Mouse (Mus musculus) ZHBTc4 (cell line): Measurements from ENCODE around the gene Slc16a6.

Experiments
- DNase-seq: peaks from one replicate; pipeline ENCODE4 v3.0.0-alpha.2; 2011; ENCODE audit warnings: low read depth, low spot score

The Slc16a6 gene

GRCm38 (mm10) chr11:109445438-109446035 is 27.9 kb downstream of the Slc16a6 start:
- DNase-seq = peak; percentile 73

DNA sequence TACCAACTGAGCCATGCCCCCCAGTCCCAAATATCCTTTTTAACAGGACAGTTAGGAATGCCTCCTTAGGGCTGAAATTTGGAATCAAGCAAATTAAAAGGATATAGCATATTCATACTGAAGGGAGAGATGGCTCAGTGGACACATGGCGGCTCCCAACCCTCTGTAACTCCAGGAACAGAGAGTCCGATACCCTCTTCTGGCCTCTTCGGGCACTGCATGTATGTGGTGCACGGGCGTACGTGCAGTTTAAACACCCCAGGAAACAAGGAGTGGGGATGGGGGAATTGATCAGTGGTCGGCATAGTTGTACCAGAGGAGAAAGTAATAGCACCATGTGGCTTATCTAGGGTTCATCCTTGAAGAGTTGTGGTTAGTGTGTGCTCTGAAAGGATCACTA is 28.8 kb downstream of the Slc16a6 start:
- peak; percentile 78 for DNase-seq

DNA sequence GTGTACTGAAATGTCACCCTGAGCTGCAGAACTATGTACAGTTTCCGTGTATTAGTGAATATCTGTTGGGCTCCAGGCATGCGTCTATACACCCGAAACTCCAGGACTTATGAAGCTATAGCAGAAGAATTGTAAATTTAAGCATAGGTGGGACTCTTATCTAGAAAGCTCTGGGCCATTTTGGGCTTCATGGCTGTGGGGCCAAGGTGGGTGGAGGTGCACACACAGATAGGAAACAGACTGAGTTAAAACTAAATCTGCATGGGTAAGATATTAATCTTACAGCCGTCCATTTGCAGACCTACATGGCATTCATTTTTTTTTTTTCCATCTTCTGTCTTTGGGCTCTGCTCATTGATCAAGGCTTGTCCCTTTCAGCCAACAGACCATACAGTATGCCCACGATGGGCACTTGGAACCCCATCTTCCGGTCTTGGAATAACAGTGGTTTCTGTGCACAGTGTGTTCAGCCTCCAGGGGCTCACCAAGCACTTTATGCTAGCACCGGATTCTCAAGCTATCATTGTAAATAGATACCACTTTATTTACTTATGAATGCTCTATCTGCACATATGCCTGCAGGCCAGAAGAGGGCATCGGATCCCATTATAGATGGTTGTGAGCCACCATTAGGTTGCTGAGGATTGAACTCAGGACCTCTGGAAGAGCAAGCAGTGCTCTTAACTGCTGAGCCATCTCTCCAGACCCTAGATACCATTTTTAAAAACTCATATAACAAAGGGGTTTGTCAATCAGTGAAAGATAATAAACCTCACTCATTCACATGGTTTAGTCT is 29.7 kb downstream of the Slc16a6 start:
- DNase-seq = no peak

GRCm38 (mm10) chr11:109442166-109442730 is 31.1 kb downstream of the Slc16a6 start:
- no peak for DNase-seq

DNA sequence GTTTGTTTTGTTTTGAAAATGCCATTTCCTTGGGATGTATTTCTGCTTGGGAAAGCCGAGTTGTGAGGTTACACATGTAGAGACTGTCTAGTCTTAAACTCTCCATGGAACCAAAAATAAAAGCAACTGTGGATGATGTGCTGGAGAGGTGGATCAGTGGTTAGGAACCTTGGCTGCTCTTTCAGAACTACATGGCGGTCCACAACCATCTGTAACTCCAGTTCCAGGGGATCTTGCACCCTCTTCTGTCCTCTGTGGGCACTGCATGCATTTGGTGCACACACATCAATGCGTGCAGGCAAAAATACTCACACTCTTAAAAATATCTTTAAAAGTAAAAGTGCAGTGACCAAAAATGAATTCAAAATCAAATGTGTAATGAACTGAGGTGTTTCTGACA is 32.3 kb downstream of the Slc16a6 start:
- peak; percentile 78 for DNase-seq

DNA sequence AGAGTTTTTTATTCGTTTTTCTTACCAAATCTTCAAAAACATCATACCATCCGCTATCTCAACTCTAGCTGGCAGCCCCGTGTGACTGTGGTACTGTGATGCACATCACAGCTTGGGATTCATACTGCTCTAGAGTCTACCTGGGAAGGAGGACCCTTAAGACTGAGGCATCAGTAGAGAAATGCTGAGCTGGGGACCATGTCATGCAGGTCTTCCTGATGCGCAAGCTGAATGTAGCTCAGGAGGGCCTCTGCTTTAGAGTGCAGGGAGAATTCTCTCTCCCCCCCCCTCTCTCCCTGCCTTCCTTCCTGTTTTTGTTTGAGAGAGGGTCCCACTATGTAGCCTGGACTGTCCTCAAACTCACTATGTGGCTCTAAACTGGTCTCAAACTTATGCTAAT is 32.8 kb downstream of the Slc16a6 start:
- DNase-seq = no peak

- DNase-seq = peak; percentile 60
Observed at GRCm38 (mm10) chr11:109439829-109440340, 33.5 kb downstream of the Slc16a6 start.

GRCm38 (mm10) chr11:109439209-109439608 is 34.2 kb downstream of the Slc16a6 start:
- no peak for DNase-seq

- no peak for DNase-seq
Observed at GRCm38 (mm10) chr11:109436889-109437288, 36.5 kb downstream of the Slc16a6 start.

DNA sequence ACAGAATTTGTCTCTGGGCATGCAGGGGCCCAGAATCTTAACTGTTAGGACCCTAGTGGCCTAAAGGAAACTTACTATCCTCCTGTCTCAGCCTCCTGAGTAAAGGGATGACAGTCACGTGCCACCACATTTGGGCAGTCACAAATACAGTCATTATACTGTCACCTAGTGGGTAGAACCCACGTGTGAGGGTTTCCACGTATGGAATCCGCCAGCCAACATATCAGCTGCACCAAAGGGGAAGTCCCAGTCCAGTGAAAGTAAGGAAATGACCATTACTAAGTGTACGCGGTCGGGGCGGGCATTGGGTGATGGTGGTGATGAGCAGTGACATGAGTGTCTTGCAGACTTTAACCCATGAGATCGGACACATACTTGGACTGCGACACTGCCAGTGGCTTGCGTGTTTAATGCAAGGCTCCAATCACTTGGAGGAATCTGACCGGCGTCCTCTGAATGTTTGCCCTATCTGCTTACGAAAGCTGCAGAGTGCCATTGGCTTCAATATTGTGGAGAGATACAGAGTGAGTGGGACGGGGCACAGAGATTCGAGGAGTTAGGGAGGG is 39.1 kb downstream of the Slc16a6 start:
- DNase-seq = no peak

- no peak for DNase-seq
Observed at GRCm38 (mm10) chr11:109427353-109427752, 46.0 kb downstream of the Slc16a6 start.

DNA sequence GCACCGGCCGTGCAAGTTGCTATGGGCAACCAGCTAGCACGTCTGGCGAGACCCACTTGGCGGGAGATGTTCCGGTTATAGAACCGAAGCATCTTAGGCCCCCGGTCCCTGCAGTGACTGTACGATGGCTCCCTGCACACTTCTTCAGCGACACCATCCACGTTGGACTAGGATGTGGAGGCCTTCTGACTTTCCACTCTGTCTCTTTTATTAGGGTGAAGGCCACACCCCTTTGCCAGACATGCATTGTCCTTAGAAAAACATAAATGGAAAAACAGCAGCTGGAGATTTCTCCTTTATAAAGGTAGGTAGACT is 47.2 kb downstream of the Slc16a6 start:
- DNase-seq = no peak

DNA sequence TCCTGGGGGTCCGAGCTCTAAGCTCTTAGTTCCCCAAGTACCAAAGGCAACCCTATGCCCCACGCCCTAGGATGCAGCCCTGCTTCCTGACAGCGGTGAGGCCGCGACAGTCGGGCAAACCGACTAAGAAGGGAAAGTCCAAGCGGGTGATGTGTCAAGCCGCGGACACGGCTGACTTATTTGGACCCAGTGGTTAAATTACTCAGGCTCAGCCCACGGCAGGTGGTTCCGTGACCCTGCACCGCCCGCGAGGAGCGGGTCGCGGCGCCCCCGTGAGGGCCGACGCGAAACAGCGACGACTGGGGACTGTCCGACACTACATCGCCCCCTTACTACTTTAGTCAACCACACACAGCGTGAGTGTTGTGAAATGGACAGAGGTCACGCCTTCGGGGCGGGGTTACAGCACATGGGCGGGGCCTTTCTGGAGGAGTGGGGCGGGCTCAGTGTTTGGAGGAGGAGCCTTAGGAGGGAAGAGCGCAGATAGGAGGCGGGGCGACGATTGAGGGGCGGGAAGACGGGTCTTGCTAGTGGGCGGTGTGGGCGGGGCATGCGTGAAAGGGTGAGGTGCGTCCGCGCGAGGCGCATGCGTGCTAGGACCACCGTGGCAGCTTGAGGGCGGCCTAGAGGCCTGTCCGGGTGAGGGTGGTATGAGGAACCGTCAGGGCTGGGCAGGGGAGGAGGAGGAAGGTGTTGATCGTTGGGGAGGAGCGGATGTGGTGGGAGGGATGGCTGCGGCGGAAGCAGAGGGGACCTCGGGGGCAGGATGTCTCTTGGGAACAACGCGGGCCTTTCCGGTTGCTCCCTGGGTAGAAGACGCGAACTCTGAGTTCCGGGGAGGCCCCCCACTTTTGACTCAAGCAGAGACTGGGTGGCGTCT is 47.8 kb downstream of the Slc16a6 start, which contains the start of gene Amz2:
Gene Amz2 (plus strand): TSS at position 555 of the 880 bp plus-strand sequence.
- peak; percentile 100 for DNase-seq

DNA sequence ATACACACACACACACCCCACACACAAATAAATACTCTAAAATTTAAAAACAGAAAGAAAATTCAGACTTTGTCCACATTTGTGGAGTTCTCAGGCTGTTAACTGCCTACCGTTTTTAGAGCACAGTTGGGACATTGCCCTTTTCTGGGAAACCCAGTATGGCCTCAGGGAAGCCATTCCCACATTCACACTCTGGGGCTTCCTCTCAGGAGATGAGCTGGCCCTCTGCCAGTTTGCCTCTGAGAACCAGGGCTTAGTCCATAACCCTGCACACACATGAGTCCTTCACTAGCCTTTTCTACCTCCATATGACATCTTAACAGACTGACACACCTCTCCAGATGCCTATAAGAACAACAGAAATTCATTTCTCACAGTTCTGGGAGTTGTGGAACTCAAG is 50.1 kb downstream of the Slc16a6 start:
- no peak for DNase-seq

DNA sequence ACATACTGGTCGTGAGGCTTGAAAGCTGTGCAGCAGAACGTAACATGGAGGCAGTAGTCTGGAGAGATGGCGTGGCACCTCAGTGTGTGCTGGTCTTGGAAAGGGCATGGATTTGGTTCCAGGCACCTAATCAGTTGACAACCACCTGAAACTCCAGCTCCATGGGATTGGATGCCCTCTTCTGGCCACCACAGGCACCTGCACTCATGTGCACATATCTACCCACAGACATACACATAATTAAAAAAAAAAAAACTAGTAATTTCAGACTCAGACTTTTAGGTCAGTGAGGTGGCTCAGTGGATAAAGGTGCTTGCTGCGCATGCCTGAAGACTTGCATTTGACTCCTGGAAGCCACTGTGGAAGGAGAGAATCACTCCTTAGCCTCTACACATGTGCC is 51.1 kb downstream of the Slc16a6 start:
- DNase-seq = no peak

- no peak for DNase-seq
Observed at GRCm38 (mm10) chr11:109421205-109421604, 52.2 kb downstream of the Slc16a6 start.

DNA sequence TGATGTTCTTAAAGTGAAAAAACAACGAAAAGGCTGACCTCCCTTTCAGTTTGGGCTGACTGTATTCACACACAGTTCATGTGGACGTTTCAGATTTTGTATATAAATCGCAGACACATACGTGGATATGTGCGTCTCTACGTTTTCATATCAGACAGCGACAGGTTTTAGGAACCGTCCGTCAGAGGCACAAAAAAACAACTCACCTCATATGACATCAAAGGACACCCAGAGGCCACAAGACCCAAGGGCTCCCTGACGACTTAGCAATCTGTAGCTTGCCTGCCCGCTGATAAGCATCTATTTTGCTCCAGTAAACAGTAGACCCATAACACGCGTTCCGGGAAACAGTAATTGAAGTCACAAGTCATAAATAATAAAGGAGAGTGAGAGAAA is 52.8 kb downstream of the Slc16a6 start:
- DNase-seq = no peak

DNA sequence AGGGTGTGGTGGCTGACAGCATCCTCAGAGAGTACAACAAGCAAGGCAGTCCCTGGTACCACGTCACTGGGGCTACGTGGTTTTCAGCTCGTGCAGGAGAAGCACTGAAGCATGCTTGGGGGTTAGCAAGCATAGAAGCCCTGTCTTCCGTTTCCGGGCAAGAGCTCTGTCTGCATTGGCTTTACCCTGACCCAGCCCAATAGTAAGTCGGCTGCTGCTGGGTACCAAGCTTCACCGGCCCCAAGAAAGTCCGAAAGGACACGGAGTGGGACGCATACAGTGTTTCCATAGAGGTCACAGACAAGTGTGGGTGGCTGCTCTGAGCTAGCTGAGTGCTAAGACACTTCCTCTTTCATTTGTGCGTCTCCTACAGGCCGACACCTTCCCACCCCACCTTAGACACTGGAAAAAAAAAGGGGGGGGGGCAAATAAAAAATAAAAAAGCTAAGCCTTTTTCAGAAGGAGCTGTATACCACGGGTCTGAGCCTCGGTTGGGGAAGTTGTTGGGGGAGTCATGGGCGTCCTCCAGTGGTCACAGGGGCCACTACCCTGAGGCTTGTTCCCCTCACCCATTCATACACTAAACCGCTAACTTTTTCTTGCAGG is 53.3 kb downstream of the Slc16a6 start:
- DNase-seq = peak; percentile 61

- no peak for DNase-seq
Observed at GRCm38 (mm10) chr11:109419461-109419860, 53.9 kb downstream of the Slc16a6 start.

DNA sequence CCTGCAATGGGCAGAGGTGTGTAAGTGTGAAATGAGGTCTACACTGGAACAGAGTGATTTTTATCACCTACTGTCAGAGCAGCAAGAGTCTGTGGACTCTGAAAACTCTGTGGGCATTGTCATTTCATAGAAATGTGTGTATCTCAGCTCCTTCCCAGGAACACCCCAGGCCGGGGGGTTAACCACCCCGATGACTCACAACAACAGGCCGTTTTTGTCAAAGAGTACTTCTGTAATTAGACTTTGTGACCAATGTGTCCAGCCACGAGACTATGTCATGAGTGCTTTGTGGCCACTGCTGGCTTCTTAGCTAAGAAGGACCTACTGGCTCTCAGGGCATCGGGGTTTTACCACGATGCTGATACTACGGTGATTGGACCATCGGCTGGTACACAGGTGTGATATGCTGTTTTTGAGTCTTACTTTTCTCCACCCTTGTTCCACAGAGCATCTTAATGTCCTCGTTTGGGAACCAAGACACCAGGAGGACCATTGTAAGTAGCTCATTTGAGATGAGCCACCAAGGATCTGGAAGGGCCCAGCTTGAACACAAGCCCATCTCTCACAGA is 55.8 kb downstream of the Slc16a6 start:
- DNase-seq = no peak
